Mouse (Mus musculus) bone marrow, adult 2 months (tissue): Measurements from ENCODE around the gene Zfp595. TPM values are rescaled to one million over a fixed set of nuclear protein-coding genes. Genes with fewer than 3 reads are reported as not detected.
"Not testable (repeated sequence)": the region's sequence is repeated elsewhere in the genome, so short reads cannot be mapped to it uniquely, and the experiment has no call there.

Experiments
- H3K27ac ChIP-seq: fragments of 200-500 bp; 2 replicates; pipeline ENCODE4 v1.5.1; 2012; ENCODE audit warnings: low read depth, mild to moderate bottlenecking, control low read depth, inconsistent platforms, low read length; ENCODE audit not compliant: control insufficient read depth, poor library complexity, insufficient read depth
- H3K4me1 ChIP-seq: fragments of 200-500 bp; 2 replicates; pipeline ENCODE4 v1.6.1; 2011; ENCODE audit warnings: low read length; ENCODE audit not compliant: control insufficient read depth, insufficient read depth
- H3K4me3 ChIP-seq: fragments of 200-500 bp; replicated peaks from 2 replicates; pipeline ENCODE3; 2011; ENCODE audit warnings: mild to moderate bottlenecking, low read depth, low read length, control low read depth; ENCODE audit not compliant: control insufficient read depth
- CTCF ChIP-seq: fragments of 200-500 bp; IDR thresholded peaks from 2 replicates; pipeline ENCODE4 v1.5.1; 2011; ENCODE audit warnings: low read length, control low read depth; ENCODE audit not compliant: control insufficient read depth, insufficient read depth
- POLR2A ChIP-seq: fragments of 200-500 bp; IDR thresholded peaks from 2 replicates; pipeline ENCODE4 v1.6.1; 2011; ENCODE audit warnings: low read depth, mild to moderate bottlenecking, control low read depth, low read length, borderline replicate concordance; ENCODE audit not compliant: control insufficient read depth
- WGBS: fragments of 180-500 bp; shearing (Covaris S2); methylation state at CpG from one replicate; pipeline ENCODE4 v1.1.7; 2018; 5-methylcytosine and 5-hydroxymethylcytosine counted together
- polyA plus RNA-seq: library from polyadenylated mRNA; stranded (reverse); fragments of >200 nt; gene quantifications from 2 replicates; pipeline ENCODE4 v1.2.4, GENCODE M21; 2011; ENCODE audit warnings: low replicate concordance; ENCODE audit not compliant: missing spikeins, insufficient read depth, insufficient read length

The Zfp595 gene
- polyA plus RNA-seq, 1 experiment: 1.7 TPM

DNA sequence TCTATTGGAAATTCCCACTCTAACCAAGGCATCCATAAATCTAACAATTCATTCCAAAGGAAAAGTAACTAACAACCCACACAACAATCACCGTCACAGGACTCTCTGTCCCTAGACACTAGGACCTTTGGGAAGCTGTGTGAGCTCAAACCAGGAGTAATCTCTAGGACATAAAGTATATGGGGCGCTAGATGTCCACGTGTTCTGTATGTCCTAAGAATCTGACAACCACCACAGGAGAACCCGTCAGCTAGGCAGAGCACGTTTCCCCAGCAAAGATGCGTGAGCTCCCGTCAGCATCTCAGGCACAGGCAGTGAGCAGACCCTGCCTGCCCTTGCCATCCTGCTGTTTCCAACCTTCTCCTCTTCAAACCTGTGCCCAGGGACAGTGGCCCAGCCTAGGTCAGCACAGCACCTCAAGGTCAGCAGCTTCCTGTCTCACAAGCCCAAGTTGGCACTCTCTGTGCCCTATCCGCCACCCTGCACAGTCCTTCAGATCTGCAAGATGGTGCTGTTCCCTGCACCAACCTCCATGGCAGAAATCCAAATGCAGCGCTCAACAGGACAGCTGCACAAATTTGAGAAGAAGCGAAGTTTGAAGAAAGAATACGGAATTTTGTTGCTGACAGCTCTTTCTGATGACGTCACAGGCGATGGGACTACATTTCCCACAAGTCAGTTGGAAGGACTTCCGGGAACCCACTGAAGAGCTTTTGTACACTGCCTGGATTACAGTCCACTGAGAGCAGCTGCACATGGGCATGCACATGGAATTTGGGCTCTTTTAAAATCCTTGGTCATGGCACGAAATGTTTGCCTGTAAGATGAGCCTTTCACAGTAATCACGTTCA, 26.3 kb downstream of the Zfp595 start, which contains the start of gene Zfp457:
Zfp457 (minus strand) TSS at position 664 of the 851 bp plus-strand sequence.
- 4% methylated on average over 16 of the region's 16 CpGs for WGBS
- H3K4me1 ChIP-seq: no peaks in the 10 kb centered on the region; the same call in 1 of the 2 replicates
- H3K4me3 ChIP-seq: peak within 1 kb of the TSS; percentile 97
- TF ChIP-seq CTCF: no peak
- TF ChIP-seq POLR2A: no peak
- peak within 1 kb of the TSS; percentile 6; the same call in 1 of the 2 replicates for H3K27ac ChIP-seq

DNA sequence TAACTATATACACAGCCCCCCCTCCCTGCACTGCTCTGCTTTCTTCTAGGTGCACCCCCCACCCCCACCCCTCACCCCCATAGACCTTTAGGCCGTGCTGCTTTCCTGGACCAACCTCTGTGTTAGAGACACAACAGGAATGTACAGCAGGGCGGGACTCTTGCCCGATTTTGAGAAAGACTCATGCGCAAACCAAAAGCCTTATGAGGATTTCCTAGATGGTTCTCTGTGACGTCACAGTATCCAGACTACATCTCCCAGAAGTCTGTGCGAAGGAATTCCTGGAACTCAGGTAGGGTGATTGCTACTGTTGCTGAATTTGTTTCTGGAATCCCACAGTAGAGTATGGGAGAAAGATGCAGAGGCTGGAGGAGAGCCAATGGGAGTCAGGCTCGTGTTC, 54.1 kb downstream of the Zfp595 start, which contains the start of gene Zfp458:
Zfp458 (minus strand) TSS at position 153 of the 400 bp plus-strand sequence.
- 52% methylated on average over 7 of the region's 7 CpGs for WGBS
- no peak within 1 kb of the TSS for H3K4me3 ChIP-seq
- no peak within 1 kb of the TSS; the same call in 1 of the 2 replicates for H3K27ac ChIP-seq
- TF ChIP-seq CTCF (no peak), POLR2A (no peak)
- no peaks in the 10 kb centered on the region for H3K4me1 ChIP-seq

DNA sequence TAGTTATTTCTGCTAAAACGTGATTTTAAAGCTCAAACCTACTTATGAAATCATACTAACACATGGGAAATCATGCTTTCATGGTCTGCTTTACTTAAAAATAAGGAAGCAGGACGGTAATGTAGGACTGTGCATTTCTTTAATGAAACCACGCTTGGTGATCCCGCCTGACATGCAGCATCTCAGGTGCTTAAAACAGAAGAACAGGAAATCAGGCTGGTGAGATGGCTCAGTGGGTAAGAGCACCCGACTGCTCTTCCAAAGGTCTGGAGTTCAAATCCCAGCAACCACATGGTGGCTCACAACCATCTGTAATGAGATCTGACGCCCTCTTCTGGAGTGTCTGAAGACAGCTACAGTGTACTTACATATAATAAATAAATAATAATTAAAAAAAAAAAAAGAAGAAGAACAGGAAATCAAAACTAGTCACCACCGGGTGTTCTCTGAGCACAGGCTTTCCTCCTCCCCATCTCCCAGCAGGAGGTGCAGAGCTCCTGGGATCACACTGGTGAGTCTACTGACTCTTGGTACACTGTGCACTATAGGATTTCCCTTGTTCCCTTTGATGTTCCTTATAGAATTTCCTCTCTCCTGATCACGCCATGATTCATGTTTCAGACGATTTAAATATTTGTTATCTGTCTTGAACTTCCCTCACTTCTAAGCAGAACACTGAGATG, 62.8 kb downstream of the Zfp595 start:
- 23% methylated on average over 9 of the region's 9 CpGs for WGBS
- not testable (repeated sequence) for H3K4me1 ChIP-seq, H3K27ac ChIP-seq
- H3K4me3 ChIP-seq: peak overlapping the region; percentile 94

- H3K4me1 ChIP-seq: no peaks in the 10 kb centered on the region
- no peak overlapping the region for H3K27ac ChIP-seq
- WGBS: 8% methylated on average over 18 of the region's 18 CpGs
- no peak for TF ChIP-seq CTCF
- TF ChIP-seq POLR2A: no peak
- peak overlapping the region; percentile 94 for H3K4me3 ChIP-seq
Observed at GRCm38 (mm10) chr13:67268568-67269369, 63.6 kb downstream of the Zfp595 start.

Other genes starting within 250 kb of the Zfp595 start
- gene Zfp708, start 234.6 kb downstream of the Zfp595 start, polyA plus RNA-seq: not detected in 2 replicates
- 0.81 TPM in 1 of 2 replicates, not detected in the other for gene Gm28557, start 224.0 kb downstream of the Zfp595 start, polyA plus RNA-seq
- gene Rslcan18, start 216.3 kb downstream of the Zfp595 start, polyA plus RNA-seq: 0.47 and 0.79 TPM in 2 replicates
- gene Zfp759, start 210.9 kb downstream of the Zfp595 start, polyA plus RNA-seq: 0.57 TPM in 1 of 2 replicates, not detected in the other
- gene Rsl1, start 159.4 kb downstream of the Zfp595 start, polyA plus RNA-seq: 3.2 TPM in 1 of 2 replicates, not detected in the other
- gene Zfp455, start 138.1 kb downstream of the Zfp595 start, polyA plus RNA-seq: 0.75 TPM in 1 of 2 replicates, not detected in the other
- gene Zfp458, start 54.1 kb downstream of the Zfp595 start, polyA plus RNA-seq: 0.70 and 0.97 TPM in 2 replicates
- gene Zfp457, start 26.1 kb downstream of the Zfp595 start, polyA plus RNA-seq: 3.0 TPM in 1 of 2 replicates, not detected in the other
- not detected in 2 replicates for gene Gm28044, start 28.0 kb upstream of the Zfp595 start, polyA plus RNA-seq
- 0.90 and 2.1 TPM in 2 replicates for gene Zfp953, start 28.0 kb upstream of the Zfp595 start, polyA plus RNA-seq
- not detected in 2 replicates for gene Gm28041, start 43.2 kb upstream of the Zfp595 start, polyA plus RNA-seq
- 1.9 and 2.4 TPM in 2 replicates for gene Zfp456, start 43.2 kb upstream of the Zfp595 start, polyA plus RNA-seq
- 3.2 and 13.3 TPM in 2 replicates for gene Zfp429, start 67.2 kb upstream of the Zfp595 start, polyA plus RNA-seq
- gene Zfp459, start 88.8 kb upstream of the Zfp595 start, polyA plus RNA-seq: 0.50 and 3.4 TPM in 2 replicates
- 3.5 and 10.9 TPM in 2 replicates for gene Zfp874a, start 119.1 kb upstream of the Zfp595 start, polyA plus RNA-seq
- 4.4 and 5.8 TPM in 2 replicates for gene Zfp874b, start 151.7 kb upstream of the Zfp595 start, polyA plus RNA-seq
- gene Zfp58, start 168.0 kb upstream of the Zfp595 start, polyA plus RNA-seq: 1.8 and 6.7 TPM in 2 replicates
- not detected in 2 replicates for gene Gm26965, start 193.6 kb upstream of the Zfp595 start, polyA plus RNA-seq
- gene Zfp87, start 193.6 kb upstream of the Zfp595 start, polyA plus RNA-seq: 6.6 and 8.2 TPM in 2 replicates
- gene Zfp748, start 221.3 kb upstream of the Zfp595 start, polyA plus RNA-seq: 1.6 and 2.5 TPM in 2 replicates